Mouse (Mus musculus): ENCODE data around the gene Parg.
"Not testable (repeated sequence)": the region's sequence is repeated elsewhere in the genome, so short reads cannot be mapped to it uniquely, and the experiment has no call there.

The Parg gene

GRCm38 (mm10) chr14:32201791-32202451, at the start of gene Parg, which contains the start of gene Timm23:
Gene Parg, plus strand, starts transcription at chr14:32201949.
Gene Timm23, minus strand, starts transcription at chr14:32201898.
- peak; percentile 95 for DNase-seq

DNA sequence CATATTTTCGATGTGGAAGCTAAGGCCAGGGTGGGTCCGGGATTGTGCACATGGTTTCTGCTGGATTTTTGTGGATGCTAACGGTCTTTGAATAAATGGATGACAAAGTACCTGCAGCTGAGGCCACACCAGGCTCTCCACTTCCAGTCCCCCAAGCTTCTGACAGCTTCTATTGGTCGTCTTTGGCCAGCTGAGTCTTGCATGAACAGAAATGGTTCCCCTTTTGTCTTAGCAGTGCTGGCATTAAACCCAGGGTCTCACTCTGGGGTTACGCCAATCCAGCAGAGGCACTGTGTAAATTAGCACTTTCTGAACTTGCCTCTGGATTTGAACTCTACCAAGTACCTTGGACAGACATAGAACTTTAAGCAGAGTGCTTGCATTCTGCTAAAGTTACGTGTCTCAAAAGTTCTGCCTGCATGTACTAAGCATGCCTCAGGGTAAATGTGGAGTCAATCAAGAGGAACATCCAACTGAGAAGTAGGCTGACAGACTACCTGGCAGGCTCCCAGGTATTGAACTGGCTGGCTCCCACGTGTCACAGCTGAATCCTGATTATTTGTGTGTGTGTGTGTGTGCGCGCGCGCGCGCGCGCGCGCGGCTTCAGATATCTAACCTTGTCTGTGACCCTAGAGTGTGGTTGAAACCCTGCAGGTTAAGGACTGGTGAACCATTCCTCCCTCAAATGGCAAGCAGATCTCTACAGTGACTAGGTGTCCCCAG, 49.3 kb upstream of the Parg start:
- DNase-seq, result no peak

DNA sequence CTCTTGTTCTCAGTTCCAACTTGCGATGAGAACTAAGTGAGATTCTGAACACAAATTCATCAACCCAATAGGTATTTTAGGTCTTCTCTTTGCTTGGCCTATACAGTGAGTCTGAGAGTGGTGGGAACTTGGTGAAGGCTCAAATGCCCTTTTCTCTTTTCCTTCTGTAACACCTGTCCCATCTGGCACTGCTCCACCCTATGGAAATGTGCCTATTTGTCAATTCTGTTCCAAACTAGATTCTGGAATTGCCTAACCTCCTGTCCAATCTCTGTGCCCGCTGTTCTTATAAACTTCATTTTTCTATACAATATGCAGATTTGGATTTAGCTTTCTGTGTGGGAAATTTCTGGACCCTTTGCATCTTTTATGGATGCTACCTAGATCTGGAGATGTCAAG, 48.6 kb upstream of the Parg start:
- DNase-seq, result no peak

DNA sequence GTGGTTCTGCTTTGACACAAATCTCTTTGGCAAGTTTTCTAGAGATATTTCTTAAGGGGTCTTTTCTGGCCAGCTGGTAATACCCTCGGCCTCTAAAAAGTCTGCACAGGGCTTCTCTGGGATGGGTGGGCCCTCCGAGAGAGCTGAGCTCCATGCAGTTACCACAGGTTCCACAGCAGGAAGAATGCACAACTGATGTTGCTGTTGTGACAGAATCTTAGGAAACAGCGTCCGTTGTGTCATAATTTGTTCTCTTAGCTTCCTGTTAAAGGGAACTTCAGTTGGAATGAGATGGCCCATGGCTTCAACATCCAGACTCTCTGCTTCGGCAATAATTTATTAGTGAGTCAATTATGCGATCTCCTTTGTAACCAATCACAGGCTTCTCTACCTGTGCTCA, 47.0 kb upstream of the Parg start:
- no peak for DNase-seq

DNA sequence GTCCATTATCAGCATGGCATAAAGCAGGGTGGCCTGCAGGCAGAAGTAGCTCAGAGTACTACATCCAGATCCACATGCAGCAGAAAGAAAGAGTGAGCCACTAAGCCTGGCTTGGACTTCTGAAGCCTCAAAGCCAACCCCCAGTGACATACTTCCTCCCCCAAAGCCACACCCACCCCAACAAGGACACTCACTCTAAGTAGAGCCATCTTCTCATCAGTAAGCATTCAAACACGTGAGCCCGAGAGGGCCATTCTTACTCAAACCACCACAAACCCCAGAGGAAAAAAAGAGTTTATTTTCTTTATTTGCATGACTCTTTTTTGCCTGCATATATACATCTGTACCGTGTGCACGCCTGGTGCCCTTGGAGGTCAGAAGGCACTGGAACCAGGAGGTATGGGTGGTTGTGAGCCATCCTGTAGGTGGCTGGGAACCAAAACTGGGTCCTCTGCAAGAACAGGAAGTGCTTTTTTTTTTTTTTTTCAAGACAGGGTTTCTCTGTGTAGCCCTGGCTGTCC, 42.5 kb upstream of the Parg start:
- DNase-seq, result peak; percentile 16

DNA sequence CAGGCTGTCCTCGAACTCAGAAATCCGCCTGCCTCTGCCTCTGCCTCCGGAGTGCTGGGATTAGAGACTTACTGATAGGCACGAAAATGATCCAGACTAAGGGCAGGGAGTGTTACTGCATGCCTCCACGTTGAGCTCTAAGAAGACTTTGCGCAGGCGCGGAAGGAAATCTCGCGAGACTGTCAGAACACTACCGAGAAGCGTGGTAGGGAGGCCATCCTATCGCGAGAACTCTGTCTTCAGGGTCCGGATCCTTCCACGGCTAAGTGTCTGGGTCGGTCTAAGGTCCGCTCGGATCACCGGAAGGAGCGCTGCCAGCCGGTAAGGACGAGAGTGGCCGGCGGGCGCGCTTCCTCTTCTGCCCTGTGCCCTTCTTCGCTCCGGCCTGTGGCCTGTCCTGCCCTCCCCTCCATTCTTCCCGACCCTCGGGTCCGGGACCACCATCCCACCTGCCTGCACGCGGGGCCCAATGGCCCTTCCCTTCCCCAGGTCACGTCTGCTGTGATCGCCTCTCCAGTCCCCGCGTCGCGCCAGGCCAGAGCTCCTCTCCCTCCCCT, 42.0 kb upstream of the Parg start, which contains the start of gene Ncoa4:
TSS of gene Ncoa4 (plus strand) at position 176 of the 557 bp plus-strand sequence.
- DNase-seq, result peak; percentile 99

GRCm38 (mm10) chr14:32160563-32160962, 41.2 kb upstream of the Parg start:
- no peak for DNase-seq

- DNase-seq, result no peak
Measured at GRCm38 (mm10) chr14:32161090-32161885, 40.5 kb upstream of the Parg start.

GRCm38 (mm10) chr14:32162231-32162630, 39.5 kb upstream of the Parg start:
- DNase-seq, result no peak

DNA sequence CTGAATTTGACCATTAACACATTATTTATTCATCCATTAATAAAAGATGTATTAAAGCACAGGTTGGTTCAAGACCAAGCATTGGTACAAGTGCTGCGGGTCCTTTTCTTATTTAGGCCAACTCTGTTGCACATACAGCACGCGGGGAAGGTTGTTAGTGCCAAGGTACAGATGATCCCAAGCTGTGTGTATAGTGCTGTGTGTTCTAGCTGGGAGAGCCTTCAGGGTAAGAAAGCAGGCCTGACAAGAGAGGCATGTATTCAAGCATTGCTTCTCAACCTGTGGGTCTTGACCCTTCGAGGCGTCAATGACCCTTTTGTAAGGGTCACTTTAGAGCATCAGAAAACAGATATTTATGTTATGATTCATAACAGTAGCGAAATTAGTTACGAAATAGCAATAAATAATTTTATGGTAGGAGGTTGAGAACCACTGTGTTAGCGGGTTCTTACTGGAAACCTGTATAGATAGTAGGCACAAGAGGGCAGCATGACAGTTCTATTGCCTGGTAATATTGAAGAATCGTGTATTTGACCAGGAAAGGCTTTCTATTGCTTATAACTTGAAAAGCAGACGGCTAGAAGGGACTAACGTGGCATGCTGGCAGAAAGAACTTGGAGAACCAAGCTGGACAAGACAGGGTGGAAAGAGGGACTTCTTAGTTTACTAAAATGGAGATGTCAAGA, 38.4 kb upstream of the Parg start:
- DNase-seq, result no peak

DNA sequence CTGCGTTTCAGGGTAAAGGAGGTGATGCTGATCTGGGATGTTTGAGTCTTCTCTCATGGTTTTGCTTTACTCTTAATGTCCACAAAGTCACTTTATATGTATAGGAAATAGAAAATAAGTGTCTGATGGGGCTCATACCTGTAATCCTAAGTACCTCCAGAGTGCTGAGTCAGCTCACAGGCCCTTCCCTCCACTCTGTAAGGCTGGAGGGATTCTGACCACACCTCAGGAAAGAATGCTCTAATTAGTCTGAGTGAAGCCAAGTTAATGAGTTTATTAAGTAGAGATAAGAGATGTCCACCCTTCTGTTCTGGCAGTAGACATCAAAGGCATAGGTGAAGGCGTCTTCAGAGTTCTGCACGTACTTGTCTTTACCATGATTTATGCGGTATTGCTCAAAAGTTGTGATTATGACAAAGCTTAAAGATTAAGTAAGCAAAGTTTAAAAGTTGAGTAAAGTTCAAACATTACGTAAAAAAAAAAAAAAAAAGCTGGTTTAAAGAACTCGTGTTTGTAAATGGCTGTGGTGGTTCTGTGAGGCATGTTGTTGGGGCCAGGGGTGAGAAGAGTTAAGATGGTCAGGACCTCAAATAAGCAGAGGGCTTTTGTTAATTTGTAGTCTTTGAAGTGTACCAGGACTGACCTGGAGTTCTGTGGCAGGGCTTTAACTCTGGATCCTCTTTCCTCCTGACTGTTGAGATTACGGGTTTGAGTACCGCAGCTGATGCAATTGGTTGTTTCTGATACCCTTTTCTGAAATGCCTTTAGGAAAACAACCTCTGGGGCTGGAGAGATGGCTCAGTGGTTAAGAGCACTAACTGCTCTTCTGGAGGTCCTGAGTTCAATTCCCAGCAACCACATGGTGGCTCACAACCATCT, 37.3 kb upstream of the Parg start:
- no peak for DNase-seq

DNA sequence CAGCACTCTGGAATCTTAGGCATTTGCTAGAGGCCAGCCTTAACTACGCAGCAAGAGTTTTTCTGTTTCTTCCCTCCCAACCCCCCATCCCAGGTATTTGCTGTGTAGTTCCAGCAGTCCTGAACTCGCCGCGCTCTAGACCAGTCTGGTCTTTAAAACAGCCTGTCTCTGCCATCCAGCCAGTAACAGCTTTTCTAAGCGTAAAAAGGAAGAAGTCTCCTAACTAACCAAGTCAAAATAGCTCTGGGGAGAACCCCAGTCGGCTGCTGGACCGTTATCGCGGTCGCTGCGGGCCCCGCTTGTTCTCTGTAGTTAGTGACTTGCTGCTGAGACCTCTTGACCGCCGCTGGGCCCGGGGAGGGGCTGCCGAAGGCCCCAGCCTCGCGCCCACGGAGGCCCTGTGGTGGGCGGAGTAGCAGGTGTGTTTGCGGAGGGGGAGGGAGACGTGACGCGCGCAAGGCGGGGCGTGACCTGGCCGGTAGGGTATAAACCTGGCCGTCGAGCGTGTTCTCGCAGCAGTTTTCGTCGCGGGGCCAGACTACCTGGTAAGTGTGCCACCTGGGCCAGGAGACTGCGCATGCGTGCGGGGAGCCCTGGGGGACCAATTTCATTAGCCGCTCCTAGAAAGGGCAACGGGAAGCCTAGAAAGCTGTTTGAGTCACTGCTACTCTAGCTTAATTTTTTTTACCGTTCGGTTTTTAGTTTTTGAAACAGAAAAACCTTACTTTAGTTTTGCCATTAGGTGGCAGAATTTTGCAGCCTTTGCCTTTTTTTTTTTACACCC, 36.3 kb upstream of the Parg start:
- peak; percentile 82 for DNase-seq

DNA sequence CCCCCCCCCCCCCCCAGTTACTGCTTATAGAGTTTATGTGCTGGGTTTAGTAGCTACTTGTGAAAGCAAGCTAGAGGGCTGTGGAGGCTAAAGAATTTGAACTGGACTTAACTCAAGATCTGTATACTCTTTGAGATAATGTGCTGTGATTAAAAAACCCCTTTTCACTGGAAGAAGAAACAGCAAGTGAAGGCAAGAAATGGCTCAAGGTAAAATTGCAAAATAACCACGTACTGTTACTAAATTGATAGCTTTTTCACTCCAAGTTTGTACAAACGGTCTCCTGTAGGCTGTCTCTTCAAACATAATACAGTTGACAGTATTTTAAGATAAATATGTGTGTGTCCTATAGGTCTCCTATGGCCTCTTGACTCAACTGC, 35.7 kb upstream of the Parg start:
- DNase-seq, result no peak

DNA sequence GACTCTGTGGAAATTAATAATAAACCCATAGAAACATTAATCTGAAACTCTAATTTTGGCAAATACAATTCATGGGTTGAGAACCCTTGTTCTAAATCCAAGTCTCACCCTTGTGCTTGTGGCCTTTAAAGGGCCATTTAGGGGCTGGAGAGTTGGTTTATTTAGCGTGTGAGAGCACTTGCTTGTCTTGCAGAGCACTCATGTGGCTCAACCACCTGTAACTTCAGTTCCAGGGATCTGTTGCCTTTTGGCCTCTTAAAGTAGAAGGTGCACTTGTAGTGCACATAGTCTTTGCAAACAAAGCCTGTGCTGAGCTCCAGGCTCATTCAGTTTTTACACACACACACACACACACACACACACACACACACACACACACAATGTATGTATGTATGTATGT, 34.9 kb upstream of the Parg start:
- no peak for DNase-seq

DNA sequence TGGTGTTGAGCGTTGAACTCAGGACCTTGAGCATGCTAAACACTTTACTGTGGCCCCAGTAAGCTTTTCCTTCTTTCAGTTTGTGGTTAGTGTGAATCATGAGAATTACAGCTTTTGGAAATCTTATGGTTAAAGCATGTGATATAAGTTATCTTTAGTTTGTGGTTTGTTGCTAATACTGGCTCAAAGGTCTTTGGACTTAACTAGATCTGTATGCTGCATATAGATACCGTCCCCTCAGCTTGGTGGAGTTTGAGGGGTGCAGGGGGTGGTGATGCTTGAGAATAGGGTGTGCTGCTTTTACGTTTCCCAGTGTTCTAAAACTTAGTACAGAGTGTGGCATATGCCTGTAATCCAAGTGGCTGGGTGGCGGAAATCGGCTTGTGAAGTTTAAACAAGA, 34.4 kb upstream of the Parg start:
- DNase-seq, result no peak

GRCm38 (mm10) chr14:32168653-32169231, 33.0 kb upstream of the Parg start:
- no peak for DNase-seq

GRCm38 (mm10) chr14:32170137-32170536, 31.6 kb upstream of the Parg start:
- no peak for DNase-seq

DNA sequence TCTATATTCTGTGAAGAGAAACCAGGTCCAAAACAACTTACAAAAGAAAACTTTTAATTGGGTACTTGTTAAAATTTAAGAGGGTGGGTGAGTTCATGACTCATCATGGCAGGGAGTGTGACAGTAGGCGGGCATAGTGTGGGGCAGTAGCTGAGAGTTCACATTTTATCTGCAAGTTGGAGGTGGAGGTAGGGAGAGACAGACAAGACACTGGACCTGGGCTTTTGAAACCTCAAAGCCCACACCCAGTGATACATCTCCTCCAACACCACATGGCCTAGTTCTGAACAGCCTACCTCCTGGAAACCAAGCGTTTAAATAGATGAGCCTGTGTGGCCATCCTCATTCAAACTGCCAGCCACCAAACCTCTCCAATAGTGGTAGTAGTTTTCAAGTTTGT, 26.4 kb upstream of the Parg start:
- DNase-seq, result no peak

GRCm38 (mm10) chr14:32176590-32176989, 25.2 kb upstream of the Parg start:
- DNase-seq, result not testable (repeated sequence)
